Comparison of ENCODE assay signal across 7 mouse cellular contexts in genomic region chr9:70863299-70863698, GRCm38 (mm10).
A peak's percentile ranks its signal among the peaks of the same experiment; 100 is the strongest.
DNase-seq lines count a peak whose midpoint lies in the region; ATAC-seq lines count a peak whose summit lies in the region.

No protein-coding gene starts in this region.

- no peaks in the 10 kb centered on the region for H3K4me1 ChIP-seq in midbrain, embryonic 16.5 days (ENCODE audit: control insufficient read depth, insufficient read depth, low read length)

- WGBS in midbrain, embryonic 16.5 days: 35% methylated on average over 8 of the region's 8 CpGs

- H3K27me3 ChIP-seq in midbrain, embryonic 16.5 days (ENCODE audit: control insufficient read depth, insufficient read depth, low read depth, low read length): no peaks in the 10 kb centered on the region

- H3K9me3 ChIP-seq in midbrain, embryonic 16.5 days (replicated peaks; ENCODE audit: control insufficient read depth, low read length, poor library complexity, severe bottlenecking): no peaks in the 10 kb centered on the region

- DNase-seq in urinary bladder, adult 18-20 months (ENCODE audit: low spot score in 2 of 2): peak; percentile 45 to 48
- no peak for DNase-seq in urinary bladder, postnatal 10 days (ENCODE audit: low spot score)
- peak; percentile 58 for DNase-seq in gastrocnemius, postnatal 25 days
- peak; percentile 66 for DNase-seq in kidney, postnatal 10 days
- DNase-seq in layer of hippocampus, adult 8-10 months (ENCODE audit: low spot score in 2 of 2): no peak
- no peak for DNase-seq in layer of hippocampus, adult 11-12 months (ENCODE audit: low spot score)

- H3K27ac ChIP-seq in midbrain, embryonic 16.5 days (ENCODE audit: low read length): peak overlapping the region; percentile 14; the same call in 1 of the 2 replicates

- no peak overlapping the region for H3K4me3 ChIP-seq in midbrain, embryonic 16.5 days (ENCODE audit: low read depth, low read length)

- ATAC-seq in midbrain, embryonic 16.5 days: no peak

- H3K4me2 ChIP-seq in midbrain, embryonic 16.5 days (ENCODE audit: low read length): no peak overlapping the region

- no peak overlapping the region for H3K9ac ChIP-seq in midbrain, embryonic 16.5 days (ENCODE audit: low read depth, low read length)

- H3K36me3 ChIP-seq in midbrain, embryonic 16.5 days (ENCODE audit: control insufficient read depth, insufficient read depth, low read length): no peaks in the 10 kb centered on the region

Comparison
In these comparisons a context has a peak if more than half of its experiments do, and no peak if none do; other contexts are left out.
1. DNase-seq: peak in urinary bladder, adult 18-20 months (2 of 2), gastrocnemius, postnatal 25 days (single experiment) and kidney, postnatal 10 days (single experiment); none in urinary bladder, postnatal 10 days (single experiment), layer of hippocampus, adult 8-10 months (0 of 2) and layer of hippocampus, adult 11-12 months (single experiment).